7 mouse cellular contexts compared by ENCODE assay signal in genomic region chr8:70887669-70888068, GRCm38 (mm10). TPM values are rescaled to one million over a fixed set of nuclear protein-coding genes. Genes with fewer than 3 reads are reported as not detected.
DNase-seq lines count a peak whose midpoint lies in the region; ATAC-seq and TF ChIP-seq lines count a peak whose summit lies in the region.

No protein-coding gene starts in this region.

- H3K27ac ChIP-seq in lung, embryonic 14.5 days (ENCODE audit: low read depth): no peak overlapping the region
- H3K27ac ChIP-seq in embryonic facial prominence, embryonic 12.5 days: no peak overlapping the region
- no peak overlapping the region for H3K27ac ChIP-seq in neural tube, embryonic 15.5 days (replicated peaks)

- no peak overlapping the region for H3K4me2 ChIP-seq in lung, embryonic 14.5 days
- peak overlapping the region; percentile 3; the same call in 1 of the 2 replicates for H3K4me2 ChIP-seq in embryonic facial prominence, embryonic 12.5 days (replicated peaks)
- H3K4me2 ChIP-seq in neural tube, embryonic 15.5 days: peak overlapping the region; percentile 40

- 5% methylated on average over 18 of the region's 18 CpGs for WGBS in lung, embryonic 14.5 days
- WGBS in lung, adult 2 months: 12% methylated on average over 18 of the region's 18 CpGs
- WGBS in embryonic facial prominence, embryonic 12.5 days: 2% methylated on average over 18 of the region's 18 CpGs
- WGBS in neural tube, embryonic 15.5 days: 4% methylated on average over 15 of the region's 18 CpGs

- peaks cover 21% of the 10 kb centered on the region for H3K27me3 ChIP-seq in lung, embryonic 14.5 days (ENCODE audit: insufficient read depth, low read length)
- H3K27me3 ChIP-seq in embryonic facial prominence, embryonic 12.5 days: peaks cover 35% of the 10 kb centered on the region
- H3K27me3 ChIP-seq in neural tube, embryonic 15.5 days (replicated peaks): peaks cover 47% of the 10 kb centered on the region

- no peak overlapping the region for H3K4me3 ChIP-seq in lung, embryonic 14.5 days (ENCODE audit: low read depth, low read length)
- no peak overlapping the region for H3K4me3 ChIP-seq in lung, adult 2 months (replicated peaks; ENCODE audit: extremely low read depth, low read depth, low read length)
- no peak overlapping the region for H3K4me3 ChIP-seq in embryonic facial prominence, embryonic 12.5 days
- H3K4me3 ChIP-seq in neural tube, embryonic 15.5 days (replicated peaks): peak overlapping the region; percentile 16; the same call in 1 of the 2 replicates

- no peak for TF ChIP-seq CTCF in lung, embryonic 14.5 days (IDR thresholded peaks at IDR 0.05; ENCODE audit: low read depth)
- TF ChIP-seq CTCF in lung, adult 2 months (IDR thresholded peaks at IDR 0.05; ENCODE audit: insufficient read depth, low read length): no peak

- no peak for ATAC-seq in lung, embryonic 14.5 days (ENCODE audit: insufficient read depth)
- ATAC-seq in embryonic facial prominence, embryonic 12.5 days (ENCODE audit: insufficient number of reproducible peaks, insufficient read depth, low FRiP score, low TSS enrichment): no peak
- no peak; the same call in 1 of the 2 replicates for ATAC-seq in neural tube, embryonic 15.5 days (ENCODE audit: low FRiP score)

- H3K36me3 ChIP-seq in lung, embryonic 14.5 days (ENCODE audit: insufficient read depth): no peaks in the 10 kb centered on the region; the same call in 1 of the 2 replicates
- H3K36me3 ChIP-seq in embryonic facial prominence, embryonic 12.5 days: no peaks in the 10 kb centered on the region
- H3K36me3 ChIP-seq in neural tube, embryonic 15.5 days: no peaks in the 10 kb centered on the region; the same call in 1 of the 2 replicates

- TF ChIP-seq POLR2A in lung, adult 2 months (IDR thresholded peaks at IDR 0.05; ENCODE audit: borderline replicate concordance, extremely low read depth, low read depth, low read length): no peak

- H3K4me1 ChIP-seq in lung, embryonic 14.5 days (ENCODE audit: insufficient read depth): no peaks in the 10 kb centered on the region
- H3K4me1 ChIP-seq in lung, adult 2 months (ENCODE audit: control insufficient read depth, insufficient read depth, low read length): no peaks in the 10 kb centered on the region
- H3K4me1 ChIP-seq in embryonic facial prominence, embryonic 12.5 days: peaks cover 15% of the 10 kb centered on the region
- peaks cover 10% of the 10 kb centered on the region for H3K4me1 ChIP-seq in neural tube, embryonic 15.5 days

- no peaks in the 10 kb centered on the region for H3K9me3 ChIP-seq in lung, embryonic 14.5 days (ENCODE audit: low read depth, low read length)
- H3K9me3 ChIP-seq in embryonic facial prominence, embryonic 12.5 days: no peaks in the 10 kb centered on the region
- no peaks in the 10 kb centered on the region for H3K9me3 ChIP-seq in neural tube, embryonic 15.5 days (replicated peaks)

- H3K9ac ChIP-seq in lung, embryonic 14.5 days: no peak overlapping the region
- no peak overlapping the region for H3K9ac ChIP-seq in embryonic facial prominence, embryonic 12.5 days
- H3K9ac ChIP-seq in neural tube, embryonic 15.5 days (replicated peaks): no peak overlapping the region

- DNase-seq in lung, embryonic 14.5 days: peak; percentile 38
- DNase-seq in lung, adult 2 months: no peak
- DNase-seq in induced T-regulatory cell, adult 2 months (ENCODE audit: low read depth): peak; percentile 74
- DNase-seq in kidney, adult 9 months: no peak
- DNase-seq in left cerebral cortex, adult 18-20 months (ENCODE audit: low spot score in 2 of 2): no peak

RNA-seq across cellular contexts. Expression of gene Slc5a5, which starts 4.9 kb away (rescaled TPM):
- polyA plus RNA-seq in lung, embryonic 14.5 days (2014; fragmentation: Nextera tagmentation; extraction: Ambion mirVana): 0.12 and 0.16 TPM in 2 replicates
- 0.71 and 1.3 TPM in 2 replicates for polyA plus RNA-seq in lung, adult 2 months (2012; rRNA removed)
- polyA plus RNA-seq in embryonic facial prominence, embryonic 12.5 days (2016; fragmentation: Nextera tagmentation; extraction: Ambion mirVana): 0.19 and 0.20 TPM in 2 replicates
- polyA plus RNA-seq in neural tube, embryonic 15.5 days (2015; fragmentation: Nextera tagmentation; extraction: Ambion mirVana): 3.0 and 3.3 TPM in 2 replicates
- total RNA-seq in left cerebral cortex, adult 18-20 months (2021): 10 to 100 TPM; 12.8 to 13.0 TPM

RNA-seq across cellular contexts. Expression of gene Rpl18a, which starts 9.5 kb away (rescaled TPM):
- 5,317 and 5,483 TPM in 2 replicates for polyA plus RNA-seq in lung, embryonic 14.5 days (2014; fragmentation: Nextera tagmentation; extraction: Ambion mirVana)
- polyA plus RNA-seq in lung, adult 2 months (2012; rRNA removed): 3,384 and 4,193 TPM in 2 replicates
- polyA plus RNA-seq in embryonic facial prominence, embryonic 12.5 days (2016; fragmentation: Nextera tagmentation; extraction: Ambion mirVana): 3,568 and 3,610 TPM in 2 replicates
- 2,109 and 2,618 TPM in 2 replicates for polyA plus RNA-seq in neural tube, embryonic 15.5 days (2015; fragmentation: Nextera tagmentation; extraction: Ambion mirVana)
- total RNA-seq in left cerebral cortex, adult 18-20 months (2021): 100 to 1,000 TPM; 682 to 726 TPM

RNA-seq across cellular contexts. Expression of gene Ccdc124, which starts 13.9 kb away (rescaled TPM):
- polyA plus RNA-seq in lung, embryonic 14.5 days (2014; fragmentation: Nextera tagmentation; extraction: Ambion mirVana): 121 and 125 TPM in 2 replicates
- 43.8 and 48.0 TPM in 2 replicates for polyA plus RNA-seq in lung, adult 2 months (2012; rRNA removed)
- polyA plus RNA-seq in embryonic facial prominence, embryonic 12.5 days (2016; fragmentation: Nextera tagmentation; extraction: Ambion mirVana): 123 and 126 TPM in 2 replicates
- polyA plus RNA-seq in neural tube, embryonic 15.5 days (2015; fragmentation: Nextera tagmentation; extraction: Ambion mirVana): 162 and 163 TPM in 2 replicates
- total RNA-seq in left cerebral cortex, adult 18-20 months (2021): 100 to 1,000 TPM; 101 to 102 TPM

RNA-seq across cellular contexts. Expression of gene Map1s, which starts 18.1 kb away (rescaled TPM):
- 53.3 and 54.4 TPM in 2 replicates for polyA plus RNA-seq in lung, embryonic 14.5 days (2014; fragmentation: Nextera tagmentation; extraction: Ambion mirVana)
- polyA plus RNA-seq in lung, adult 2 months (2012; rRNA removed): 58.4 and 68.0 TPM in 2 replicates
- 63.1 and 64.6 TPM in 2 replicates for polyA plus RNA-seq in embryonic facial prominence, embryonic 12.5 days (2016; fragmentation: Nextera tagmentation; extraction: Ambion mirVana)
- polyA plus RNA-seq in neural tube, embryonic 15.5 days (2015; fragmentation: Nextera tagmentation; extraction: Ambion mirVana): 59.5 and 64.6 TPM in 2 replicates
- 10 to 100 TPM; 87.1 to 98.0 TPM for total RNA-seq in left cerebral cortex, adult 18-20 months (2021)

RNA-seq across cellular contexts. Expression of gene Kcnn1, which starts 24.6 kb away (rescaled TPM):
- polyA plus RNA-seq in lung, embryonic 14.5 days (2014; fragmentation: Nextera tagmentation; extraction: Ambion mirVana): 0.54 and 0.72 TPM in 2 replicates
- 3.4 and 5.0 TPM in 2 replicates for polyA plus RNA-seq in lung, adult 2 months (2012; rRNA removed)
- 6.7 and 7.0 TPM in 2 replicates for polyA plus RNA-seq in embryonic facial prominence, embryonic 12.5 days (2016; fragmentation: Nextera tagmentation; extraction: Ambion mirVana)
- polyA plus RNA-seq in neural tube, embryonic 15.5 days (2015; fragmentation: Nextera tagmentation; extraction: Ambion mirVana): 17.6 and 18.6 TPM in 2 replicates
- 10 to 100 TPM; 17.4 to 19.3 TPM for total RNA-seq in left cerebral cortex, adult 18-20 months (2021)

Comparison
In these comparisons a context has a peak if more than half of its experiments do, and no peak if none do; other contexts are left out.
1. DNase-seq: peak in lung, embryonic 14.5 days (single experiment) and induced T-regulatory cell, adult 2 months (single experiment); none in lung, adult 2 months (single experiment), kidney, adult 9 months (single experiment) and left cerebral cortex, adult 18-20 months (0 of 2).